Mouse (Mus musculus): ENCODE measurements around the gene Hist1h2af.

Gene Hist1h2af

DNA sequence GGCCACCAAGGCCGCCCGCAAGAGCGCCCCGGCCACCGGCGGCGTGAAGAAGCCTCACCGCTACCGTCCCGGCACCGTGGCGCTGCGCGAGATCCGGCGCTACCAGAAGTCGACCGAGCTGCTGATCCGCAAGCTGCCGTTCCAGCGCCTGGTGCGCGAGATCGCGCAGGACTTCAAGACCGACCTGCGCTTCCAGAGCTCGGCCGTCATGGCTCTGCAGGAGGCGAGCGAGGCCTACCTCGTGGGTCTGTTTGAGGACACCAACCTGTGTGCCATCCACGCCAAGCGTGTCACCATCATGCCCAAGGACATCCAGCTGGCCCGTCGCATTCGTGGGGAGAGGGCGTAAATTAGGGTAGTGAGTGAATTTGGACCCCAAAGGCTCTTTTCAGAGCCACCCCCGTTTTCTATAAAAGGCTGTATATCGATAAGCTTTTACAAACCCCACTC is 42.2 kb downstream of the Hist1h2af start:
- DNase-seq (ENCODE audit: low spot score in 2 of 2), result peak in 1 of 2 experiments; percentile 35

DNA sequence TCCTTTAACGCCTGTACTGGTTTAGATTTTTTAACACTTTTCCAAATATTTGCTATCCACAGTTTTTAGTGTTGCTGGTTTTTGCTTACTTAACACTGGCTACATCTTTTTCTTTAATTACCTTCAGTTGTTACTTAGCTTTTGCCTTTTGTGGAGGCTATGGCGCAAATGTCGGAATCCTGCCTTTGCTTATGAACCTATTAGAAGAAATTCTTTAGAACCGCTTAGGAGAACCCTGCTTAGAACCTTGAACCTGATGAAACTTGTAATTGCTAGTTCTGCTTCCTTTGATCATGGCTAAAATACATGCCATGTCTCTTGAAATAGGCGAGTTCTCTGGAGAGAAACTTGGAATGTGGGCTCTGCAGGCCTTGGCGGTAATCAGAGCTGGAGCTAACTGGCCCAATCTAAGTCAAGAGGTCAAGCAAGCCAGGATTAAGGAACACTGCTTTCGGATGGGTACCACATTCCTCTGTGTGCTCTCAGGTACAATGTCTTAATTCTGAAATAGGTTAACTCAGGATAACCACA is 42.7 kb downstream of the Hist1h2af start:
- no peak for DNase-seq (ENCODE audit: low spot score in 2 of 2)

DNA sequence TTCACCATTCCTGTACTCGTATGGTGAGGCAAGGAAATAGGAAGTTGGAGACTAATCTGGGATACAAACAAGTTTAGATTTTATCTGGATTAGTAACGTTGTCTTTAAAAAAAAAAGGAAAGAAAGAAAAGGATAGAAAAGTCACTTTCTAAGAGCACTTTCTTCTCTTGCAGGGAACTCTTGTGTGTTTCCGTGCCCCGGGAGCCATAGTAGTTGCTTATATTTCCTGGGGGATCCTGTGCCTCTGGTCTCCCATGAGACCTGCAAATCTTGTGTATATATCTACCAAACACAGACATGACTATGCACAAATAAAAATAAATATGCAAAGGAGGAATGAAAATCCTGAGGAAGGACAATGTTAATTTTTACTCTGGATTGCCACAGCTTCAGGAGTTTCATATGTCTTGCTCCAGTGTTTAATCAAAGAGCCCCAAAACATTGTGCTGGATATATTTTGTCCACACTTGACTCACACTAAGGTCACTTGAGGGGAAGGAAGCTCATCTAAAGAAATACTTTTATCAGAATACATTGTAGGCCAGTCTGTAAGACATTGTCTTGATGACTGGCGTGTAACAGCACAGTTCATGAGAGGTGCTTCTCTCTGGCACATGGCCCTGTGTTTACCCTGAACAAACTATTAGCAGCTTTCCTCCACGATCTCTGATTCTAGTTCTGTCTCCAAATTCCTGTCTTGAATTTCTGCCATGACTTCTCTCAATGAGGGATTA is 43.4 kb downstream of the Hist1h2af start:
- DNase-seq (ENCODE audit: low spot score in 2 of 2), result no peak

DNA sequence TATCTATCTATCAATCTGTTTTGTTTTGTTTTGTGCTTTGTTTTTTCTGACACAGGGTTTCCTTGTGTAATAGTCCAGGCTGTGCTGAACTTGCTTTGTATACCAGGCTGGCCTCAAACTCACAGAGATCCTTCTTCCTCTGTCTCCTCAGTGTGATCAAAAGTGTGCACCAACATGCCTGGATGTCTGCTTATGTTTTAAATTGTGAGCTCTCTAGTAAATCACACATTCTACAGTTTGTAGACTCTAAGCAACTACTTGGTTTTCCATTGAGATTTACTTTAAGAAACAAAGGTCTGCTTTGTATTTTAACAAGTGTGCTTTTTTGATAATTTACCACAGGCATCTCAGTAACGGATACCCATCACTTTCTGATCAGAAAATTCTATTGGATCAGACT is 44.1 kb downstream of the Hist1h2af start:
- DNase-seq (ENCODE audit: low spot score in 2 of 2), result no peak

DNA sequence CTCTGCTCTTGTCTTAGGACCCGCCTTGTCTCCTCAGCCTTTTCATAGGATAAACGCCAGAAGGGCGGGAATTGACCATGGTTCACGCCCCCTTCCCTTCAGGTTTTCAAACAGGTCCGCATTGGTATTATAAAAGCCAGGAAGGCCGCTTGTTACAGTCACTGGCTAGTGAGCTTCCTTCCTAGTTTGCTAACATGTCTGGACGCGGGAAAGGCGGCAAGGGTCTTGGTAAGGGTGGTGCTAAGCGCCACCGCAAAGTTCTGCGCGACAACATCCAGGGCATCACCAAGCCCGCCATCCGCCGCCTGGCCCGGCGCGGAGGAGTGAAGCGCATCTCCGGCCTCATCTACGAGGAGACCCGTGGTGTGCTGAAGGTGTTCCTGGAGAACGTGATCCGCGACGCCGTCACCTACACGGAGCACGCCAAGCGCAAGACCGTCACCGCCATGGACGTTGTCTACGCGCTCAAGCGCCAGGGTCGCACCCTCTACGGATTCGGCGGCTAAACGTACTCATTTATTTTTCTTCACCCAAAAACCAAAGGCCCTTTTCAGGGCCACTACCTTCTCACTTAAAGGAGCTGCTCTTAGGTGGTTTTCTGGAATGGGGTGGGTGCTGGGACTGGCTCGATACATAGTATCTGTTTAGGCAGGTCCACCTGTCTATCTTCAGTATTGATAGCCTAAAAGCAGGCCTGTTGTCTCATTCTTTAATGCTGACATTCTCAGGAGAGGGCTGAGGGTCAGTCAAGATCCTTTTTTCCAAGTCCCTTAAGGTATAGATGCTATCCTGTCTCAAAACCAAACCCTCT is 47.9 kb downstream of the Hist1h2af start, which contains the start of gene Hist1h4d:
Gene Hist1h4d, plus strand, starts transcription at position 191 of the 811 bp plus-strand sequence.
- peak; percentile 99 to 100 for DNase-seq (ENCODE audit: low spot score in 2 of 2)

DNA sequence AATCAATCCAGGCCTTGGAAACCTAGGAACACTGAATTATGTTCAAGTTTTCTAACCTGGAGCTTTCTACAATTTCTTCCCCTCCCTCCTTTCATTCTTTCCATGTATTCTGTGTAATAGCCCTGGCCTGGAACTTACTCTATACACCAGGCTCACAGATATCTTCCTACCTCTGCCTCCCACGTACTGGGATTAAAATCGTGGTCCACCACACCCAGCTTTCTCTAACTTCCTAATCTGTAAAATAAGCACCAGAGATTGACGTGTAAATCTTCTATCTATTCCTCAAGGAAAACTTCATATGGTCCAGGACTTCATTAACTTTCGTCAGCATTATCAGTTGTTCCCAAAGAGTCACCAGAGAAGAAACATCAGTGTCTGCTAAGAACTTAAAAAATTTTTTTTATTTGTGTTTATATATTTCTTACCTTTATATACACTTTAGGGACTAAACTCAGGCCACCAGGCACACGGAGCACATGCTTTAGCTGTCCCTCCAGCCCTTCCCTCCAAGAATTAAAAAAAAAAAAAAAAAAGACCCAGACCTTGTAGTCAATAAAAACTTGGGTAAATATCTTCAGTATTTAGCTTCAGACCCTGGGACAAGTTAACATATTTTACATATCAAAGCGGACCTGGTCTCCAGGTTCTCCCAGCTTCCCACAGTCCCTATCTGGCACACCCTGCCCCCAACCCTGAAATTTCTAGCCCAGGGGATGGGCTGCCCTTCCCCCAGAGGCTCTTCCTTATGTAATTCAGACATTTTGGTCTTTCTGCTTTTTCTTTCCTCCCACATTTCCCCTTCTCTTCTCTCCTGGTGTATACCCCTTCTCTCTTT is 48.7 kb downstream of the Hist1h2af start:
- DNase-seq (ENCODE audit: low spot score in 2 of 2), result no peak

DNA sequence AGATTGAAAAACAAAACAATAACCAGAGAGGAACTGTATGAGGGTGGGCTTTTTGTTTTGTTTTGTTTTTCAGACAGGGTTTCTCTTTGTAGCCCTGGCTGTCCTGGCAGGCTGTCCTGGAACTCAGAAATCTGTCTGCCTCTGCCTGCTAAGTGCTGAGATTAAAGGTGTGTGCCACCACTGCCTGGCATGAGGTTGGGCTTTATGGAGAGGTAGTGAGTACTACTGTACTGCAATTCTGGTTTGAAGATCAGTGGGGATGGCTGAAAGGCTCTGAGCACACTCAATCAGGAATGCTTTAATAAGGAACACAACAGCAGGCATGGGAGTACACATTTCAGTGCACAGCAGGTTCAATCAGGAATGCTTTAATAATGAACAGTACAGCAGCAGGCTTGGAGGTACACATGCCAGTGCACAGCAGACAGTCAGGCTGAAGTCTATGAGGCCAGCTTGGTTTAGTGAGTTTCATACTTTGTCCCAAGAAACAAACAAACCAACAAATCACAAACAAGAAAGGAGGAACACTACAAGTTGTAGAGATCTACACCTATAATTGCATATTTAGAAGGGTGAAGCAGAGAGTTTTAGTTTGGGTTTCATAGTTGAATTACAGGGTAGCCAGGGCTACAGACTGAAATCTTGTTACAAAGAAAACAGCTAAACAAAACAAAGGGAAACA is 49.8 kb downstream of the Hist1h2af start:
- DNase-seq (ENCODE audit: low spot score in 2 of 2), result no peak
